Mouse (Mus musculus) kidney, postnatal 4 days (tissue): ENCODE measurements around the gene Pard3b.

Source experiments
- DNase-seq, 2 experiments: peaks; one replicate each; pipeline ENCODE4 v3.0.0; 2021; ENCODE audit warnings: mixed read lengths in 2 of 2

Gene Pard3b

GRCm38 (mm10) chr1:62276466-62276865, 637.8 kb downstream of the Pard3b start:
- DNase-seq: no peak

- DNase-seq: no peak
Observed at GRCm38 (mm10) chr1:62278586-62278985, 640.0 kb downstream of the Pard3b start.

GRCm38 (mm10) chr1:62280586-62280985, 642.0 kb downstream of the Pard3b start:
- DNase-seq: no peak

- no peak for DNase-seq
Observed at GRCm38 (mm10) chr1:62282835-62283234, 644.2 kb downstream of the Pard3b start.

GRCm38 (mm10) chr1:62283624-62284023, 645.0 kb downstream of the Pard3b start:
- no peak for DNase-seq

- peak; percentile 8 to 14 for DNase-seq
Observed at GRCm38 (mm10) chr1:62309376-62309775, 670.8 kb downstream of the Pard3b start.

GRCm38 (mm10) chr1:62325237-62325636, 686.6 kb downstream of the Pard3b start:
- DNase-seq: no peak

GRCm38 (mm10) chr1:62327743-62328142, 689.1 kb downstream of the Pard3b start:
- no peak for DNase-seq

- DNase-seq: peak in 1 of 2 experiments; percentile 35
Observed at GRCm38 (mm10) chr1:62328808-62329207, 690.2 kb downstream of the Pard3b start.

- no peak for DNase-seq
Observed at GRCm38 (mm10) chr1:62333016-62333415, 694.4 kb downstream of the Pard3b start.

GRCm38 (mm10) chr1:62334196-62334595, 695.6 kb downstream of the Pard3b start:
- DNase-seq: peak; percentile 5 to 8

GRCm38 (mm10) chr1:62340261-62340660, 701.6 kb downstream of the Pard3b start:
- no peak for DNase-seq

GRCm38 (mm10) chr1:62344286-62344685, 705.7 kb downstream of the Pard3b start:
- DNase-seq: no peak

GRCm38 (mm10) chr1:62348371-62348770, 709.7 kb downstream of the Pard3b start:
- DNase-seq: no peak

GRCm38 (mm10) chr1:62355496-62355895, 716.9 kb downstream of the Pard3b start:
- no peak for DNase-seq

GRCm38 (mm10) chr1:62374427-62375050, 735.9 kb downstream of the Pard3b start:
- DNase-seq: no peak

- peak; percentile 9 to 14 for DNase-seq
Observed at GRCm38 (mm10) chr1:62378335-62378734, 739.7 kb downstream of the Pard3b start.

GRCm38 (mm10) chr1:62382807-62383514, 744.3 kb downstream of the Pard3b start:
- no peak for DNase-seq

GRCm38 (mm10) chr1:62384241-62384640, 745.6 kb downstream of the Pard3b start:
- DNase-seq: no peak

- DNase-seq: no peak
Observed at GRCm38 (mm10) chr1:62388013-62388412, 749.4 kb downstream of the Pard3b start.

GRCm38 (mm10) chr1:62392863-62393262, 754.2 kb downstream of the Pard3b start:
- DNase-seq: no peak

- no peak for DNase-seq
Observed at GRCm38 (mm10) chr1:62394555-62394954, 755.9 kb downstream of the Pard3b start.

GRCm38 (mm10) chr1:62398261-62398660, 759.6 kb downstream of the Pard3b start:
- no peak for DNase-seq

GRCm38 (mm10) chr1:62398738-62399137, 760.1 kb downstream of the Pard3b start:
- no peak for DNase-seq

- DNase-seq: no peak
Observed at GRCm38 (mm10) chr1:62405061-62405460, 766.4 kb downstream of the Pard3b start.
